Mouse (Mus musculus): ENCODE results near the gene Cdk10.

Gene Cdk10

DNA sequence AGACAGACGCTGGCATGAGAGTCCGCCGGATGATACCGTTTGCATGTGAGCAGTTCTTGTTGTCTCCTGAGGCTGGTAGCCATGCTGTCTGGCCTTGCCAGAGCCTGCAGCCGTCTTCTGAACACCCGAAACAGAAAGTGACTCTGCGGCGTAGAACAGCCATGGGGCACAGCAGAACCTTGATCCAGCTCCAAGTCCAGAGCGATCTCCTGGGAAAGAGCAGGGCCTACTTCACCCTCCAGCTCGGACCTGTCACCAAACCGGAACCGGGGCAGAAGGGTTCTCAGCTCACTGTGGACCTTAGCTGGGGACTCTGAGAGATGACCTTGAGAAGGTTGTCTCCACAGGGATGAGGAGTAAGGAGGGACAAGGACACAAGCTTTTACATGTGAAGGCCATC lies 50.5 kb downstream of the Cdk10 start:
- DNase-seq: no peak

DNA sequence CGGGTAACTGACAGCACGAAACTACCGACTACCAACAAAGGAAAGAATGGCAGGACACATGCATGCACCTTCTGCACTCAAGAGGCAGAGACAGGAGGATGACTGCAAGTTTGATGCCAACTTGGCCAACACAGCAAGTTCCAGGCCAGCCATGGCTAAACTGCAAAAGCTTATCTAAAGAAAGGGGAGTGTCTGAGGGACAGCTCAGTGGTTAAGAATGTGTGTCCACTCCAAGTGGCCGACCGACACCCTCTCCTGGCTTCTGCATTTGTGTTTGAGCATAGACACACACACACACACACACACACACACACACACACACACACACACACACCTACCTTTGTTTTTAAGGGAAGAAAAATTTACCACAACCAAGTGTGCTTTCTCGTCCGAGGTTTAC lies 53.8 kb downstream of the Cdk10 start:
- DNase-seq: no peak

DNA sequence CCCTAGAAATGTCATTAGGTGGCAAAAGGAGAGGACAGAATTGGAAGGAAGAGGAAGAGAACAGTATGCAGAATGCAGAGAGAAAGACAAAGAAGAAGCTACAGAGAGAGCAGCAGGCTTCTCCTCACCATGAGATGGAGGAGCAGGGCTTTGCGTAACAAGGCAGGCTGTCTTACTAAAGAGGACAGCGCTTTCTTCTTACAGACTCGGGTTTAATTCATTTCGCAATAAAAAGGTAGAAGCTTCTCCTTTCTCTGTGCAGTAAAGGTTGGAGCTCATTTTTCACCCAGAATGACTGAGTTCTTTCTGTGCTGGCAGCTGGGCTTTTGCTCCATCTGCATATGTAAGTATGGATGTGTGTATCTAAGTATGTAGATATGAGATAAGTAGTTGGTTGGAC lies 55.2 kb downstream of the Cdk10 start:
- no peak for DNase-seq

DNA sequence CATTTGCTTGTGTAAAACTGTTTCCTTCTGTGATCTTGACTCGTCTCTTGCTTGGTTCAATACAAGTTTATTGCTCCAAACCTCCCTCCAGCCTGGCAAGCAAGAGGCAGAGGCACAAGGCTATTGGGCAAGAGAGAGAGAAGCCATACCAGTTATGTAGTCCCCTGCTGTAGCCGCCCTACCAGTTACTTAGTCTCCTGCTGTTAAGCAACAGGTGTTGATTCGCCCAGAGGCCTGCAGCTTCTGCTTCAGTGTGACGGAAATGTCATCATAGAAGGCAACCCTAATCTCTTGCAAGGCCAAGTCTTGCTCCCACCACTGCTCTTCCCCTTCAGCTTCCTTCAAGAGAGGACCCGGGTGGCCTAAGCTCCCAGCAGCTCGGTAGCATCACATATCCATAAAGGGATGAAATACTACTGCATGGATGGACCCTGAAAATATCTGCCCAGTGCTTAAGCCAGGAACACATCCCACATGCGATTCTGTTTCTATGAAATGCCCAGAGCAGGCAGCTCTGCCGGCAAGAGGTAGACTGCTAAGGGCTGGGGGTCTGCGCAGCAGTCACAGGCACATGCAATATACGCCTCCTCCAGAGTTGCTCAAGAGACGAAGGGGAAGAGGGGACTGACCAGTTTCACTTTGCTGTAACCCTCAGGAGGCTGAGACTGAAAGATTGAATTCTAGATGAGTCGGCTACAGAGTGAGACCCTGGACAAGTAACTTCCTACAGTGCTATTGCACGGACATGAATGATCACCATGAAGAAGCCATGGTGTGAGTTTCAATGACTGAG lies 55.9 kb downstream of the Cdk10 start:
- no peak for DNase-seq

All from kidney, adult 8-10 months (tissue).